Comparison of ENCODE assay signal across 28 mouse cellular contexts in genomic region chr3:116185206-116185605, GRCm38 (mm10). TPM values are rescaled to one million over a fixed set of nuclear protein-coding genes. Genes with fewer than 3 reads are reported as not detected.
DNase-seq lines count a peak whose midpoint lies in the region; ATAC-seq and TF ChIP-seq lines count a peak whose summit lies in the region.
"Had no signal": no experiment of that assay in that cellular context is flagged by ENCODE, and none has a peak within 500 bp of the region (broad histone marks: within the 10 kb centered on the region; RNA-seq: fewer than 3 reads in every experiment).

No protein-coding gene starts in this region.

- no peak for TF ChIP-seq CTCF in bone marrow macrophage, adult 2 months (IDR thresholded peaks at IDR 0.05; ENCODE audit: low read depth, low read length)

- no peaks in the 10 kb centered on the region for H3K9me3 ChIP-seq in embryonic facial prominence, embryonic 10.5 days
- H3K9me3 ChIP-seq: embryonic facial prominence, embryonic 13.5 days; forebrain, embryonic 10.5 days; forebrain, embryonic 15.5 days; hindbrain, embryonic 12.5 days; intestine, embryonic 15.5 days; midbrain, embryonic 15.5 days; neural tube, embryonic 15.5 days had no signal

- no peaks in the 10 kb centered on the region for H3K36me3 ChIP-seq in embryonic facial prominence, embryonic 10.5 days (replicated peaks)
- H3K36me3 ChIP-seq: embryonic facial prominence, embryonic 13.5 days; forebrain, embryonic 10.5 days; forebrain, embryonic 15.5 days; hindbrain, embryonic 12.5 days; intestine, embryonic 15.5 days; midbrain, embryonic 15.5 days; neural tube, embryonic 15.5 days had no signal

- no peak overlapping the region for H3K4me3 ChIP-seq in bone marrow macrophage, adult 2 months (ENCODE audit: insufficient read depth, low read length)
- no peak overlapping the region for H3K4me3 ChIP-seq in embryonic facial prominence, embryonic 10.5 days
- H3K4me3 ChIP-seq: embryonic facial prominence, embryonic 13.5 days; forebrain, embryonic 10.5 days; forebrain, embryonic 15.5 days; hindbrain, embryonic 12.5 days; intestine, embryonic 15.5 days; midbrain, embryonic 15.5 days; neural tube, embryonic 15.5 days had no signal

- H3K27me3 ChIP-seq in embryonic facial prominence, embryonic 10.5 days (replicated peaks; ENCODE audit: low read depth, poor library complexity, severe bottlenecking): no peaks in the 10 kb centered on the region
- H3K27me3 ChIP-seq: embryonic facial prominence, embryonic 13.5 days; forebrain, embryonic 15.5 days; hindbrain, embryonic 12.5 days; intestine, embryonic 15.5 days; midbrain, embryonic 15.5 days; neural tube, embryonic 15.5 days had no signal

- H3K27ac ChIP-seq in bone marrow macrophage, adult 2 months (ENCODE audit: insufficient read depth, low read depth, low read length): peak overlapping the region; percentile 99
- no peak overlapping the region for H3K27ac ChIP-seq in embryonic facial prominence, embryonic 10.5 days (replicated peaks)
- H3K27ac ChIP-seq: embryonic facial prominence, embryonic 13.5 days; forebrain, embryonic 10.5 days; forebrain, embryonic 15.5 days; hindbrain, embryonic 12.5 days; hindbrain, postnatal 0 days; intestine, embryonic 15.5 days; midbrain, embryonic 15.5 days; neural tube, embryonic 15.5 days; stomach, postnatal 0 days had no signal

- WGBS in embryonic facial prominence, embryonic 10.5 days: 92% methylated on average over 7 of the region's 7 CpGs

- intact Hi-C loops in heart, postnatal 14 days (cut with DNase I): no loop called here

- TF ChIP-seq POLR2A in bone marrow macrophage, adult 2 months (IDR thresholded peaks at IDR 0.05; ENCODE audit: borderline replicate concordance, low read depth, low read length): no peak

- ATAC-seq in megakaryocyte progenitor cell, adult 5-6 weeks (replicated peaks; ENCODE audit: poor library complexity): peak; percentile 86
- ATAC-seq: activated CD4-positive, CD25-positive, alpha-beta regulatory T cell, adult 4 months; forebrain, embryonic 15.5 days; hindbrain, postnatal 0 days; intestine, embryonic 15.5 days; midbrain, embryonic 15.5 days had no signal

- peak; percentile 39 to 40 for DNase-seq in heart, adult 9 months (ENCODE audit: low spot score in 2 of 2)
- DNase-seq in heart, postnatal 14 days: no peak
- DNase-seq in lung, postnatal 25 days (ENCODE audit: low spot score): peak; percentile 38
- DNase-seq in lung, postnatal 4 days: no peak
- DNase-seq in embryonic facial prominence, embryonic 10.5 days (ENCODE audit: low spot score): no peak
- DNase-seq: adrenal gland, adult 8-10 months; B cell, adult 2 months; cerebellum, adult 9-10 months; cerebellum, postnatal 36 days; embryo, embryonic 11 days; kidney, adult 2 months; kidney, postnatal 36 days; lung, adult 18-20 months; lung, postnatal 10 days; thymus, adult 18-20 months; thymus, postnatal 25 days had no signal

- peaks cover 31% of the 10 kb centered on the region for H3K4me1 ChIP-seq in bone marrow macrophage, adult 2 months (ENCODE audit: control insufficient read depth, insufficient read depth, low read length)
- no peaks in the 10 kb centered on the region for H3K4me1 ChIP-seq in embryonic facial prominence, embryonic 10.5 days
- H3K4me1 ChIP-seq: embryonic facial prominence, embryonic 13.5 days; forebrain, embryonic 10.5 days; forebrain, embryonic 15.5 days; hindbrain, embryonic 12.5 days; intestine, embryonic 15.5 days; midbrain, embryonic 15.5 days; neural tube, embryonic 15.5 days had no signal

RNA-seq across cellular contexts. Expression of gene Vcam1, which starts 55.7 kb away (rescaled TPM):
- 10 to 100 TPM; 11.4 to 14.2 TPM for total RNA-seq in heart, postnatal 14 days (2021)
- 1.1 and 1.3 TPM in 2 replicates for polyA plus RNA-seq in bone marrow macrophage, adult 2 months (2012; ENCODE audit: insufficient read depth, insufficient read length, missing spikeins)
- 28.2 and 42.0 TPM in 2 replicates for total RNA-seq in megakaryocyte progenitor cell, adult 5-6 weeks (2015)
- 22.9 and 32.7 TPM in 2 replicates for total RNA-seq in megakaryocyte progenitor cell, adult 5-6 weeks (2017)
- polyA plus RNA-seq in embryonic facial prominence, embryonic 10.5 days (2016; fragmentation: Nextera tagmentation; extraction: Ambion mirVana): 28.5 and 35.9 TPM in 2 replicates

Comparison
In these comparisons a context has a peak if more than half of its experiments do, and no peak if none do; other contexts are left out.
1. DNase-seq: peak in heart, adult 9 months (2 of 2) and lung, postnatal 25 days (single experiment); none in heart, postnatal 14 days (0 of 2), lung, postnatal 4 days (0 of 2) and embryonic facial prominence, embryonic 10.5 days (single experiment).